Mouse (Mus musculus): ENCODE data around the gene Zfand3. TPM values are rescaled to one million over a fixed set of nuclear protein-coding genes. Genes with fewer than 3 reads are reported as not detected.

Zfand3 gene
- total and polyA plus RNA-seq, 3 experiments: 23.2 to 44.0 (median 23.5) TPM

DNA sequence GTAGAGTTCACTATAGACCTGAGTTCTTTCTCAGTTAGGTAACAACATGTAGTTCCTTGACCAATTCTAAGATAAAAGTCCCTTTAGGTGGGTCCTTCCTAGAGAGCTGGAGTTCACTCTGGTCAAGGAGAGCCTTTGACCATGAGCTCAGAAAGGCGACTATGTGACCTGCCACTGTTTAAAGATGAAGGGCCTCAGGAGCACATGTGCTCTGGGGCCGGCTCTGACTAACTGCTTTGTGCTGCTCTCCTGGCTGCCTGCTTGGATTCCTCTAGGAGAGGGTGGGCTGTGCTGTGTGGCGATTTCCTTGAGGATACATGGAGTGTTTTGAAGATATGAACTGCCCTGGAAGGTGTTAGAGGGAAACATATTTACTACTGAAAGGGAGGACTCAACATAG lies 189.6 kb downstream of the Zfand3 start:
- TF ChIP-seq MAFK (IDR thresholded peaks at IDR 0.05; ENCODE audit: insufficient replicate concordance, low read length): no peak
- no peak for TF ChIP-seq MAZ (IDR thresholded peaks at IDR 0.05; ENCODE audit: low read depth, low read length)
- TF ChIP-seq BHLHE40 (IDR thresholded peaks at IDR 0.05; ENCODE audit: low read depth, low read length): no peak
- no peak for TF ChIP-seq GABPA (IDR thresholded peaks at IDR 0.05; ENCODE audit: insufficient replicate concordance, low read depth, low read length)
- no peak for TF ChIP-seq TCF12 (IDR thresholded peaks at IDR 0.05; ENCODE audit: low read depth, low read length)
- no peak for TF ChIP-seq POLR2A (IDR thresholded peaks at IDR 0.05; ENCODE audit: low read depth, low read length)
- no peaks in the 10 kb centered on the region for H3K27me3 ChIP-seq (replicated peaks)
- dilution Hi-C loops (cut with MboI; ENCODE audit: extremely low pct_ligation_motif_present, extremely low pct_unique_long_range_greater_than_20kb, low sequenced_read_pairs): no loop called here
- H3K36me3 ChIP-seq (replicated peaks in 1 of 2; ENCODE audit: control insufficient read depth in 1 of 2, insufficient read depth in 1 of 2, low read length in 1 of 2): peaks cover 19 to 80% of the 10 kb centered on the region in 2 experiments
- no peak for DNase-seq (ENCODE audit: extremely low read depth)
- no peak overlapping the region for H3K27ac ChIP-seq (ENCODE audit: insufficient read depth, low read depth)
- H3K9me3 ChIP-seq (replicated peaks; ENCODE audit: low read length): no peaks in the 10 kb centered on the region
- in situ Hi-C loops (cut with MboI; ENCODE audit: low pct_ligation_motif_present, low pct_unique_long_range_greater_than_20kb, low sequenced_read_pairs): no loop called here
- H3K4me2 ChIP-seq (ENCODE audit: insufficient read depth, low read depth, poor library complexity, severe bottlenecking): no peak overlapping the region
- no peak overlapping the region for H3K4me3 ChIP-seq (replicated peaks in 1 of 3; ENCODE audit: low read depth in 2 of 3, low read length in 2 of 3, poor library complexity in 1 of 3)
- H3K79me2 ChIP-seq (replicated peaks; ENCODE audit: control insufficient read depth, extremely low read depth, insufficient read depth, poor library complexity, severe bottlenecking): no peaks in the 10 kb centered on the region
- peaks cover 8 to 20% of the 10 kb centered on the region in 2 experiments for H3K4me1 ChIP-seq (ENCODE audit: control insufficient read depth in 1 of 2, insufficient read depth in 2 of 2)
- H3K9ac ChIP-seq (ENCODE audit: insufficient read depth, low read depth): no peak overlapping the region

DNA sequence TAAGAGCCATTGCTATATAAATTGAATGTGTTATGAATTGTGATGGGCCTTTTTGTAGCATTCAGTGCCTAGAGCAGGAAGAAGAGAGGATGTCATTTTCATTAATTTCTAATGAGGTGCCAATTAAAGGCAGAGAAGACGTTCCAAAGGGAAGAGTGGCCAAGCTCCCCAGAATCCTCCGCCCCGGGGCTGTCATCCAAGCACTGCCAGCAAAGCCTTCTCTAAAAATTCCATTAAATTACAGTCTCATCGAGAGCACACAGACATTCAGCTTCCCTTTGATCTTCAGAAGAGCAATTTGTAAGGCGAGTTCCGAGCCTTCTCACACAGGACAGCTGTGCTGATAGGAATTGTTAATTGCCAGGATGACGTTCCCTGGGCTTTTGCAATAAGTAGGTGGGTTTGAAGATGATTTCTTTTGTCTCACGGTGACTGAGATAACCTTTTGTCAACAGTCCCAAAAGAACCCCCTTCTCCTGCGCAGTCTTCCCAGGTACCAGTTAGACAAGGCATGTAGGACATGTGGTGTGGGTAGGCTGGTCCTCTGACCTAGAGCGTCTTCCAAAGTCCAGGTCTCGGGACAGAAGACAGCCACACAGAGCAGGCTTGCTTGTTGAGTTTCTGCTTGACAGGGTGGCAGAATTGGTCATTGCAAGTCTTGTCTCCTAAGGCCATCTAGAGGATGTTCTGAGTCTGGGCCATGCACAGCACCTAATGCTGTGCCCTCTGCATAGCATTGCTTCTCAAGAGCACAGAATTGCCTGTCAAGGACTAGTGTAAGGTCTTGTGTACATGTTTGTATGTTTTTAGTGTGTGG lies 190.3 kb downstream of the Zfand3 start:
- no peaks in the 10 kb centered on the region for H3K27me3 ChIP-seq (replicated peaks)
- H3K9ac ChIP-seq (ENCODE audit: insufficient read depth, low read depth): no peak overlapping the region
- H3K4me1 ChIP-seq (ENCODE audit: control insufficient read depth in 1 of 2, insufficient read depth in 2 of 2): peaks cover 8 to 20% of the 10 kb centered on the region in 2 experiments
- H3K36me3 ChIP-seq (replicated peaks in 1 of 2; ENCODE audit: control insufficient read depth in 1 of 2, insufficient read depth in 1 of 2, low read length in 1 of 2): peaks cover 19 to 85% of the 10 kb centered on the region in 2 experiments
- H3K4me2 ChIP-seq (ENCODE audit: insufficient read depth, low read depth, poor library complexity, severe bottlenecking): no peak overlapping the region
- DNase-seq (ENCODE audit: extremely low read depth): no peak
- TF ChIP-seq CTCF (conservative IDR thresholded peaks at IDR 0.05 in 1 of 2, IDR thresholded peaks at IDR 0.05 in 1 of 2; ENCODE audit: low read depth in 2 of 2, low read length in 2 of 2): peak in 1 of 2 experiments; percentile 10; a peak in 1 of 4 replicates
- no peak for TF ChIP-seq ZKSCAN1 (IDR thresholded peaks at IDR 0.05; ENCODE audit: borderline replicate concordance, low read depth, low read length)
- TF ChIP-seq RAD21 (IDR thresholded peaks at IDR 0.05; ENCODE audit: low read depth, low read length): peak; percentile 23
- TF ChIP-seq TBP (conservative IDR thresholded peaks at IDR 0.05; ENCODE audit: low read depth, low read length): no peak
- H3K9me3 ChIP-seq (replicated peaks; ENCODE audit: low read length): no peaks in the 10 kb centered on the region
- H3K4me3 ChIP-seq (replicated peaks in 1 of 3; ENCODE audit: low read depth in 2 of 3, low read length in 2 of 3, poor library complexity in 1 of 3): no peak overlapping the region
- no peak overlapping the region for H3K27ac ChIP-seq (ENCODE audit: insufficient read depth, low read depth)
- dilution Hi-C loops (cut with MboI; ENCODE audit: extremely low pct_ligation_motif_present, extremely low pct_unique_long_range_greater_than_20kb, low sequenced_read_pairs) (no loop called here), in situ Hi-C loops (cut with MboI; ENCODE audit: low pct_ligation_motif_present, low pct_unique_long_range_greater_than_20kb, low sequenced_read_pairs) (no loop called here)
- H3K79me2 ChIP-seq (replicated peaks; ENCODE audit: control insufficient read depth, extremely low read depth, insufficient read depth, poor library complexity, severe bottlenecking): no peaks in the 10 kb centered on the region

DNA sequence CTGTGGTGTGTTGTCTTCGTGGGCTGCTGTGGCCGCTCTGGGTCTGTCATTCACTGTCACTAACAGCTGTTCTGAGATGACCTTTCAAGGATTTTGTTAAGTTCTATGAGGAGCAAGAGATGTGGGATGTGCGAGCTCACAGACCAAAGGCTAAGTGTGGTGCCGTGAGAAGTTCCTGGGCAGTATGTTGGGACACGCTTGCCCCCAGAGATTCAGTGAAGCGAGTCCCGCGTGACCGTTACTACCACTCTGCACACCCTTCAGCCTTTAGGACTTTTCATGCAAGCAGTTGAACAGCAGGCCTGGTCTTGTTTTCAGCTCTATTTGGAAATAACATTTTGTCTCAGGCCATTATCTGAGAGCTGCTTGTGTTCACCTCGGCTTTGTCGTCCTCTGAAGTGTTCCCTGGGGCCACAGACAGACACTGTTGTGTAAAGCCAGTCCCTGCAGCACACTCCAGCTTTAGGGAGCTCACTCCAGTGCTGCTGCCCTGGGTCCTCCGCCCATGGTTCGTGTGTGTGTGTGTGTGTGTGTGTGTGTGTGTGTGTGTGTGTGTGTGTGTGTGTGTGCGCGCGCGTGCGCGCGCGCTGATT lies 191.2 kb downstream of the Zfand3 start:
- Histone ChIP-seq H3K9me3 (replicated peaks; ENCODE audit: low read length) (no peaks in the 10 kb centered on the region), H3K4me1 (ENCODE audit: control insufficient read depth in 1 of 2, insufficient read depth in 2 of 2) (peaks cover 8 to 23% of the 10 kb centered on the region in 2 experiments), H3K27ac (ENCODE audit: insufficient read depth, low read depth) (no peak overlapping the region), H3K9ac (ENCODE audit: insufficient read depth, low read depth) (no peak overlapping the region), H3K27me3 (replicated peaks) (no peaks in the 10 kb centered on the region), H3K4me2 (ENCODE audit: insufficient read depth, low read depth, poor library complexity, severe bottlenecking) (no peak overlapping the region), H3K36me3 (replicated peaks in 1 of 2; ENCODE audit: control insufficient read depth in 1 of 2, insufficient read depth in 1 of 2, low read length in 1 of 2) (peaks cover 19 to 85% of the 10 kb centered on the region in 2 experiments), H3K79me2 (replicated peaks; ENCODE audit: control insufficient read depth, extremely low read depth, insufficient read depth, poor library complexity, severe bottlenecking) (no peaks in the 10 kb centered on the region), H3K4me3 (replicated peaks in 1 of 3; ENCODE audit: low read depth in 2 of 3, low read length in 2 of 3, poor library complexity in 1 of 3) (no peak overlapping the region)
- DNase-seq (ENCODE audit: extremely low read depth): no peak
- TF ChIP-seq ZKSCAN1 (IDR thresholded peaks at IDR 0.05; ENCODE audit: borderline replicate concordance, low read depth, low read length) (no peak), RCOR1 (conservative IDR thresholded peaks at IDR 0.05; ENCODE audit: low read depth, low read length) (no peak), RAD21 (IDR thresholded peaks at IDR 0.05; ENCODE audit: low read depth, low read length) (no peak), MAFK (IDR thresholded peaks at IDR 0.05; ENCODE audit: insufficient replicate concordance, low read length) (no peak), POLR2AphosphoS2 (IDR thresholded peaks at IDR 0.05; ENCODE audit: low read depth, low read length) (no peak), SMC3 (IDR thresholded peaks at IDR 0.05; ENCODE audit: low read depth, low read length) (no peak), MAX (IDR thresholded peaks at IDR 0.05; ENCODE audit: low read length) (no peak), EP300 (IDR thresholded peaks at IDR 0.05; ENCODE audit: low read length) (no peak), ELF1 (IDR thresholded peaks at IDR 0.05; ENCODE audit: low read depth, low read length) (no peak), USF1 (IDR thresholded peaks at IDR 0.05; ENCODE audit: low read depth, low read length) (no peak), CTCF (conservative IDR thresholded peaks at IDR 0.05 in 1 of 2, IDR thresholded peaks at IDR 0.05 in 1 of 2; ENCODE audit: low read depth in 2 of 2, low read length in 2 of 2) (no peak), JUND (conservative IDR thresholded peaks at IDR 0.05; ENCODE audit: low read depth, low read length) (no peak), JUN (IDR thresholded peaks at IDR 0.05; ENCODE audit: insufficient read depth, low read depth, low read length) (no peak)
- in situ Hi-C loops (cut with MboI; ENCODE audit: low pct_ligation_motif_present, low pct_unique_long_range_greater_than_20kb, low sequenced_read_pairs) (no loop called here), dilution Hi-C loops (cut with MboI; ENCODE audit: extremely low pct_ligation_motif_present, extremely low pct_unique_long_range_greater_than_20kb, low sequenced_read_pairs) (no loop called here)
